Mouse (Mus musculus) liver, embryonic 13.5 days (tissue): ENCODE measurements around the gene Irak1bp1. TPM values are rescaled to one million over a fixed set of nuclear protein-coding genes. Genes with fewer than 3 reads are reported as not detected.
A peak's percentile ranks its signal among the peaks of the same experiment; 100 is the strongest.

Experiments used
- ATAC-seq: fragments of 200-750 bp; cut with Nextera tagmentation; 2 replicates; pipeline ENCODE4 v1.8.0; 2017; ENCODE audit warnings: low read depth, mild to moderate bottlenecking, moderate number of reproducible peaks, moderate library complexity
- DNase-seq: peaks from one replicate; pipeline ENCODE4 v3.0.0; 2022
- H3K27ac ChIP-seq: fragments of 300-500 bp; sonication (generic); 2 replicates; pipeline ENCODE4 v1.5.1; 2015; ENCODE audit warnings: moderate library complexity, mild to moderate bottlenecking, inconsistent platforms
- H3K27me3 ChIP-seq: fragments of 300-500 bp; sonication (generic); 2 replicates; pipeline ENCODE4 v1.6.1; 2015; ENCODE audit warnings: mild to moderate bottlenecking, inconsistent platforms
- H3K36me3 ChIP-seq: fragments of 300-500 bp; sonication (generic); 2 replicates; pipeline ENCODE4 v1.6.1; 2015; ENCODE audit warnings: mild to moderate bottlenecking, inconsistent platforms
- H3K4me1 ChIP-seq: fragments of 300-500 bp; sonication (generic); replicated peaks from 2 replicates; pipeline ENCODE4 v1.6.1; 2015; ENCODE audit warnings: inconsistent platforms
- H3K4me2 ChIP-seq: fragments of 300-500 bp; sonication (generic); 2 replicates; pipeline ENCODE4 v1.6.1; 2015; ENCODE audit warnings: inconsistent platforms, mild to moderate bottlenecking, moderate library complexity
- H3K4me3 ChIP-seq: fragments of 300-500 bp; sonication (generic); replicated peaks from 2 replicates; pipeline ENCODE4 v1.5.1; 2015; ENCODE audit warnings: mild to moderate bottlenecking, inconsistent platforms
- H3K9ac ChIP-seq: fragments of 300-500 bp; sonication (generic); 2 replicates; pipeline ENCODE4 v1.6.1; 2015; ENCODE audit warnings: mild to moderate bottlenecking, inconsistent platforms
- H3K9me3 ChIP-seq: fragments of 300-500 bp; sonication (generic); replicated peaks from 2 replicates; pipeline ENCODE4 v1.6.1; 2016; ENCODE audit warnings: inconsistent platforms
- WGBS: fragments of 180-500 bp; shearing (Covaris S2); methylation state at CpG from one replicate; pipeline ENCODE4 v1.1.7; 2015; ENCODE audit not compliant: insufficient replicate concordance; 5-methylcytosine and 5-hydroxymethylcytosine counted together
- polyA plus RNA-seq: library from polyadenylated mRNA; unstranded; fragments of >200 nt; fragmentation: Nextera tagmentation; extraction: Ambion mirVana; gene quantifications from 2 replicates; pipeline ENCODE4 v1.2.1, GENCODE M21; 2015

The Irak1bp1 gene
- polyA plus RNA-seq, result 2.0 and 2.1 TPM in 2 replicates

GRCm38 (mm10) chr9:82829007-82829689, at the start of gene Irak1bp1:
Gene Irak1bp1, plus strand, starts transcription at chr9:82829540.
- Histone ChIP-seq H3K9me3 (no peaks in the 10 kb centered on the region), H3K36me3 (no peaks in the 10 kb centered on the region), H3K27me3 (no peaks in the 10 kb centered on the region), H3K4me2 (peak within 1 kb of the TSS; percentile 96), H3K9ac (peak within 1 kb of the TSS; percentile 71), H3K4me3 (peak within 1 kb of the TSS; percentile 77), H3K27ac (peak within 1 kb of the TSS; percentile 9; the same call in 1 of the 2 replicates), H3K4me1 (peaks cover 12% of the 10 kb centered on the region)
- DNase-seq (no peak), ATAC-seq (peak; percentile 11; the same call in 1 of the 2 replicates)
- 12% methylated on average over 20 of the region's 20 CpGs for WGBS

DNA sequence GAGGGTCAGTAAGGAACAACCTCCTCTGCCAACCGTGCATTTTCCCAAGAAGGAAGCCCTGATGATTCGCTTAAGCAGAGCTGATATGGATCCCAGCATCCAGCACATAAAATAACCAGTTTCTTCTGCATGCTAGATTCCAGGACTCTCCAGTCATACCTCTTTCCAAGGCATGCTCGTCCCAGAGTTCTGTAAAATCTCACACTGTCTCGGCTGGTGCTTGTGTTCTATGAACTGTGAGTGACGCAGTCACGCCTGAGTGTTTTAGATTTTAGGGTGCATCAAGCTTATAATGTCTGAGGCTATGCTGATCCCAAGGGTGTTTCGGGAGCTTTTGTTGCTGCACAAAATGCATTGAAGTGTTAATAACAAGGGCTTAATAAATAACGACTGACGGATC, 41.0 kb upstream of the Irak1bp1 start:
- DNase-seq (no peak), ATAC-seq (no peak)
- no peak overlapping the region for H3K4me2 ChIP-seq
- H3K4me1 ChIP-seq, result no peaks in the 10 kb centered on the region
- H3K36me3 ChIP-seq, result no peaks in the 10 kb centered on the region
- no peak overlapping the region for H3K27ac ChIP-seq
- no peaks in the 10 kb centered on the region for H3K27me3 ChIP-seq
- no peaks in the 10 kb centered on the region for H3K9me3 ChIP-seq
- no peak overlapping the region for H3K4me3 ChIP-seq
- H3K9ac ChIP-seq, result no peak overlapping the region
- 67% methylated on average over 9 of the region's 9 CpGs for WGBS

- Histone ChIP-seq H3K9me3 (no peaks in the 10 kb centered on the region), H3K9ac (no peak overlapping the region), H3K36me3 (no peaks in the 10 kb centered on the region), H3K27ac (no peak overlapping the region), H3K4me1 (no peaks in the 10 kb centered on the region), H3K4me2 (no peak overlapping the region), H3K4me3 (no peak overlapping the region), H3K27me3 (no peaks in the 10 kb centered on the region)
- DNase-seq, result no peak
- 64% methylated on average over 8 of the region's 8 CpGs for WGBS
- no peak for ATAC-seq
These were observed 29.0 kb upstream of the Irak1bp1 start for GRCm38 (mm10) chr9:82800360-82800759.

- Histone ChIP-seq H3K9ac (no peak overlapping the region), H3K4me1 (no peaks in the 10 kb centered on the region), H3K27me3 (no peaks in the 10 kb centered on the region), H3K27ac (no peak overlapping the region), H3K4me3 (no peak overlapping the region), H3K9me3 (no peaks in the 10 kb centered on the region), H3K36me3 (no peaks in the 10 kb centered on the region), H3K4me2 (no peak overlapping the region)
- no peak for DNase-seq
- no peak for ATAC-seq
- WGBS, result 17% methylated on average over 1 of the region's 1 CpGs
These were observed 22.2 kb upstream of the Irak1bp1 start for GRCm38 (mm10) chr9:82807129-82807528.

DNA sequence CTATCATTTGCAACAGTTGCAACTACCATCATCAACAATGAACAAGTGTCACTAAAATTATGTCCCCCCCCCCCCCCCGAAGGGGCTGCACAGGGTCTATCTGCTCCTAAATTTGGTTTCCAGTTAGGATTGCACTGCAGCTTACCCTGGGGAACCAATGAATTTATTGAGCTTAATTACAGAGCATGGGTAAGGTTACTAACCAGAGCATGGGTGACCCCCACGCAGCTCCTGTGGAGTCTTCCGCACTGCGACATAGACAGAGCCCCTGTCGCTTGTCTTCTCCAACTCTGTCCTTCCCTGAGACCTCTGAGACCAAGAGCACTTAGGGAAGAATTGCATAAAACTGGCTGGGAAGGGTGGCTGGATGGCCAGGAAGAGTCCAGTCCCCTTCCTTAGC, 21.7 kb upstream of the Irak1bp1 start:
- DNase-seq, result no peak
- Histone ChIP-seq H3K9me3 (no peaks in the 10 kb centered on the region), H3K4me1 (no peaks in the 10 kb centered on the region), H3K9ac (no peak overlapping the region), H3K36me3 (no peaks in the 10 kb centered on the region), H3K27ac (no peak overlapping the region), H3K4me3 (no peak overlapping the region), H3K4me2 (no peak overlapping the region), H3K27me3 (no peaks in the 10 kb centered on the region)
- ATAC-seq, result no peak
- 52% methylated on average over 5 of the region's 5 CpGs for WGBS

DNA sequence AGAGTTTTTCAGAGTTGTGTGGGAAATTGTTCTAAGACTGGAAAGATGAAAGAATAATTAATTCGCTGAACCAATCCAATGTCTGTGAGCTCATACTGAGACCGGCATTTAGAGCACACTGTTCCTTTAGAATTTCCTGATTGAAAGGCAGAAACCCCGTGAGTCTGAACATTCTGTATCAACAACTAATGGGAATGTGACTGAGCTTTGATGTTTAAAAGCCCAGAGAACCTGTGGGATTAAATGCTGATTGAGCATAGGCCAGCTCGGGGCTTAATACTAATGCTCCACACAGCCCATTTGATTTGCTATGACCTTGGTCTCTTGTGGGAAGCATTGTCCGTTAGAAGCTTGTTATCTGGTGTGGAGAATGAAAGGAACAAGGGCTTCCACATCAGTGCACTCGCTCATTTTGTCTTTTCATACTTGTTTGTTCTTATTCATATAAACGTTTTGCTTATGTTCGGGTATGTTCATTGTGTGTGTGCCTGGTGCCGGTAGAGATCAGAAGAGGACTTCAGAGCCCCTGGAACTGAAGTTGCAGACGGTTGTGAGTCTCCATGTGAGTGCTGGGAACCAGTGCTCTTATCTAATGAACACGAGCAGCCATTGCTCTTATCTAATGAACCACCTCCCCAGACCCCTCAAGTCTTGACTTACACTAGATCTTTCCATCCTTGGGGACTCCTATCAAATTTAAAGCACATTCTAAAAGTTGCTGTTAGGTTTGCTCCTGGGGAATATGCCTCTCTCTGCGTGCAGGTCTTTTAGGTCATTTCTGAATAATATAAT, 17.0 kb upstream of the Irak1bp1 start:
- Histone ChIP-seq H3K4me2 (no peak overlapping the region), H3K4me3 (no peak overlapping the region), H3K9me3 (no peaks in the 10 kb centered on the region), H3K27ac (no peak overlapping the region), H3K9ac (no peak overlapping the region), H3K4me1 (no peaks in the 10 kb centered on the region), H3K27me3 (no peaks in the 10 kb centered on the region), H3K36me3 (no peaks in the 10 kb centered on the region)
- ATAC-seq (no peak), DNase-seq (no peak)
- WGBS, result 52% methylated on average over 12 of the region's 12 CpGs

GRCm38 (mm10) chr9:82814536-82814935, 14.8 kb upstream of the Irak1bp1 start:
- Histone ChIP-seq H3K4me2 (no peak overlapping the region), H3K36me3 (no peaks in the 10 kb centered on the region), H3K27me3 (no peaks in the 10 kb centered on the region), H3K9ac (no peak overlapping the region), H3K4me1 (no peaks in the 10 kb centered on the region), H3K9me3 (no peaks in the 10 kb centered on the region), H3K27ac (no peak overlapping the region), H3K4me3 (no peak overlapping the region)
- DNase-seq (no peak), ATAC-seq (no peak)
- 36% methylated on average over 3 of the region's 3 CpGs for WGBS

DNA sequence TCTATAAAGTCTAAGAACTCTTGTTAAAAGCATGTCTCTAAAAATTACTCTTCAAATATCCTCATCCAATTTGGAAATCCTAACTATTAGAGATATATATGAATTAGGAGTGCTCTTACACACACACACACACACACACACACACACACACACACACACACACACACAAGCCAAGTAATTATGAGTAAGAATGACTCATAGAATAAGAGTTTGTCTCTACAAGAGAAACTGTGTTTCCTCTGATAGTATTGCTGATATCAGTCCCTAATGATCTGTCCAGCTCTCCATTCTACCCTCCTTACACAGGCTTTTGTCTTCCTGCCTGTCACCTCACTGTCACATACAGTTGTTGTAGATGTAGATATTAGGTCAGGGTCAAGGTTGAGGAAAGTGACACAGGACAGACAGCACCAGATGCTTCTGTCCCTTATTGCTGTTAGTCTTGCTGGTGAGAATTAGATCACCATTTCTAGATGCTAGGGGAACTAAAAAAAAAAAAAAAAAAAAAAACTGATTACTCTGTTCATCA, 14.0 kb upstream of the Irak1bp1 start:
- Histone ChIP-seq H3K36me3 (no peaks in the 10 kb centered on the region), H3K9ac (no peak overlapping the region), H3K27me3 (no peaks in the 10 kb centered on the region), H3K27ac (no peak overlapping the region), H3K4me3 (no peak overlapping the region), H3K9me3 (no peaks in the 10 kb centered on the region), H3K4me1 (no peaks in the 10 kb centered on the region), H3K4me2 (no peak overlapping the region)
- no peak for DNase-seq
- no peak for ATAC-seq

DNA sequence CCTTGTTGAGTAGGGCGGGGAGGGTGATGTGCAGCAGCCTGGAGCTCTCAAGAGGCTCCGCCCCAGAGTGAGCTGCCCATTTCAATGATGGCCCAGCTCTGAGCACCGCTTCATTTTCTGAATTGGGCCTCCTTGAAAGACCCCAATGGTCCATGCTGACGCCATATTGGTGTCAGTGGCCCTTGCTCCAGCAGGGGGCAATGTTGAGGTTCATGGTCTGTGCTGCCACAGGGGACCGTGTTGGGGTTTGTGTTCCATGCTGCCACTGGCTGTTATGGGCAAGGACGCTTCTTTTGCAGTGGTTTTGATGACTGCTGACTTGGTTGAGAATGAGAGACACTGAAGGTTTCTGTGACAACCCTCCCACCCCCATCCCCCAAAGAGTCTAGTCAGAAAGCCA, 2.9 kb upstream of the Irak1bp1 start:
- Histone ChIP-seq H3K9me3 (no peaks in the 10 kb centered on the region), H3K27me3 (no peaks in the 10 kb centered on the region), H3K27ac (no peak overlapping the region), H3K4me1 (peaks cover 12% of the 10 kb centered on the region), H3K4me3 (no peak overlapping the region), H3K9ac (no peak overlapping the region), H3K36me3 (no peaks in the 10 kb centered on the region), H3K4me2 (no peak overlapping the region)
- WGBS, result 81% methylated on average over 6 of the region's 6 CpGs
- ATAC-seq, result no peak
- no peak for DNase-seq

GRCm38 (mm10) chr9:82829693-82830430, 522 bp downstream of the Irak1bp1 start:
- peak overlapping the region; percentile 9; the same call in 1 of the 2 replicates for H3K27ac ChIP-seq
- no peaks in the 10 kb centered on the region for H3K27me3 ChIP-seq
- H3K9ac ChIP-seq, result peak overlapping the region; percentile 71
- under 1% methylated on average over 65 of the region's 65 CpGs for WGBS
- peak overlapping the region; percentile 96 for H3K4me2 ChIP-seq
- no peaks in the 10 kb centered on the region for H3K9me3 ChIP-seq
- H3K4me1 ChIP-seq, result peaks cover 12% of the 10 kb centered on the region
- DNase-seq (peak; percentile 76), ATAC-seq (peak; percentile 95)
- peak overlapping the region; percentile 77 for H3K4me3 ChIP-seq
- no peaks in the 10 kb centered on the region for H3K36me3 ChIP-seq

DNA sequence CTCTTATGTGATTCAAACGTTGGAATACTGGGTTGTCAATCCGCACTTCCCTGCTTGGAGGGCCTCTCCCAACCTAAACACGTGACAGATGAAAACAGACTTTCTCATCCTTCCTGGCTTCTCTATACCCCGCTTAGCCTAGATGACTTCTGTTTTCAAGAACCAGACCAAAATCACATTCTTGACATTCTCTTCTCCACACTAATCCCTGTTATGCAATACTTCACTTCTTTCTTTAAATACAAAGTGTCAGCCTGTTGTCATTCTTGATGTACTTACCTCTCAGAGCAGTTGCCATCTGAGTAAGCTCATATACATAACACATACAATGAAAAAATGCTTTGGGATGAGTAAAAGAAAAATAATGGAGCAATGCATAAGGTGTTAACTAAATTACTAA, 2.6 kb downstream of the Irak1bp1 start:
- no peak overlapping the region for H3K4me3 ChIP-seq
- no peak for DNase-seq
- WGBS, result 65% methylated on average over 4 of the region's 4 CpGs
- H3K4me2 ChIP-seq, result no peak overlapping the region
- H3K27ac ChIP-seq, result no peak overlapping the region
- no peaks in the 10 kb centered on the region for H3K27me3 ChIP-seq
- no peak overlapping the region for H3K9ac ChIP-seq
- no peaks in the 10 kb centered on the region for H3K9me3 ChIP-seq
- H3K36me3 ChIP-seq, result no peaks in the 10 kb centered on the region
- ATAC-seq, result no peak
- H3K4me1 ChIP-seq, result peaks cover 12% of the 10 kb centered on the region
